Mouse (Mus musculus) heart, postnatal 0 days (tissue): Measurements from ENCODE around the gene Bcam. TPM values are rescaled to one million over a fixed set of nuclear protein-coding genes. Genes with fewer than 3 reads are reported as not detected.

Experiments used
- ATAC-seq: fragments of 200-750 bp; cut with Nextera tagmentation; 2 replicates; pipeline ENCODE4 v1.8.0; 2017; ENCODE audit warnings: low read depth, moderate number of reproducible peaks, moderate library complexity; ENCODE audit not compliant: insufficient read depth
- DNase-seq: peaks from one replicate; pipeline ENCODE4 v3.0.0-alpha.2; 2016; ENCODE audit warnings: low spot score
- H3K27ac ChIP-seq: fragments of 300-500 bp; sonication (generic); 2 replicates; pipeline ENCODE4 v1.5.1; 2014; ENCODE audit warnings: low read depth, mild to moderate bottlenecking
- H3K27me3 ChIP-seq: fragments of 300-500 bp; sonication (generic); 2 replicates; pipeline ENCODE4 v1.6.1; 2014; ENCODE audit warnings: low read length, mixed read lengths; ENCODE audit not compliant: control insufficient read depth, insufficient read depth
- H3K36me3 ChIP-seq: fragments of 300-500 bp; sonication (generic); replicated peaks from 2 replicates; pipeline ENCODE4 v1.6.1; 2014; ENCODE audit warnings: low read length, mixed read lengths; ENCODE audit not compliant: control insufficient read depth, insufficient read depth
- H3K4me1 ChIP-seq: fragments of 300-500 bp; sonication (generic); 2 replicates; pipeline ENCODE4 v1.6.1; 2014; ENCODE audit warnings: antibody characterized with exemption; ENCODE audit not compliant: control insufficient read depth, insufficient read depth
- H3K4me2 ChIP-seq: fragments of 300-500 bp; sonication (generic); 2 replicates; pipeline ENCODE4 v1.6.1; 2014; ENCODE audit warnings: low read depth, mild to moderate bottlenecking, low read length, moderate library complexity
- H3K4me3 ChIP-seq: fragments of 300-500 bp; sonication (generic); 2 replicates; pipeline ENCODE4 v1.5.1; 2014; ENCODE audit warnings: low read depth, low read length
- H3K9ac ChIP-seq: fragments of 300-500 bp; sonication (generic); replicated peaks from 2 replicates; pipeline ENCODE4 v1.6.1; 2014; ENCODE audit warnings: low read depth, low read length, mixed read lengths
- H3K9me3 ChIP-seq: fragments of 300-500 bp; sonication (generic); replicated peaks from 2 replicates; pipeline ENCODE4 v1.6.1; 2016; ENCODE audit warnings: low read length; ENCODE audit not compliant: control insufficient read depth
- CTCF ChIP-seq: IDR thresholded peaks from 2 replicates; pipeline ENCODE4 v1.5.1; 2016; ENCODE audit warnings: antibody characterized with exemption, control low read depth, low read depth
- EP300 ChIP-seq: IDR thresholded peaks from 2 replicates; pipeline ENCODE4 v1.6.1; 2016; ENCODE audit warnings: antibody characterized with exemption, low read depth
- WGBS: fragments of 180-500 bp; shearing (Covaris S2); extraction: QIAGEN DNeasy Blood & Tissue Kit; methylation state at CpG from one replicate; pipeline ENCODE4 v1.1.7; 2014; 5-methylcytosine and 5-hydroxymethylcytosine counted together
- polyA plus RNA-seq: library from polyadenylated mRNA; unstranded; fragments of >200 nt; fragmentation: Nextera tagmentation; extraction: Ambion mirVana; gene quantifications from 2 replicates; pipeline ENCODE4 v1.2.1, GENCODE M21; 2015
- total RNA-seq: library from RNA; depleted of rRNA; stranded (reverse); fragments of >200 nt; gene quantifications from 2 replicates; pipeline ENCODE4 v1.2.3, GENCODE M21; 2014; ENCODE audit warnings: low replicate concordance

The Bcam gene
- total and polyA plus RNA-seq, 2 experiments from 2014 or later = 293 to 697 TPM

- Histone ChIP-seq H3K27me3 (no peaks in the 10 kb centered on the region), H3K9me3 (no peaks in the 10 kb centered on the region), H3K9ac (peak overlapping the region; percentile 87), H3K27ac (peak overlapping the region; percentile 91), H3K36me3 (no peaks in the 10 kb centered on the region), H3K4me2 (peak overlapping the region; percentile 99), H3K4me3 (peak overlapping the region; percentile 81), H3K4me1 (peaks cover 52% of the 10 kb centered on the region)
- no peak for DNase-seq
- 2% methylated on average over 32 of the region's 32 CpGs for WGBS
- no peak for ATAC-seq
- TF ChIP-seq CTCF = no peak
- TF ChIP-seq EP300 = 0 out of 2 replicates have a peak, but pooled peaks have one; percentile 16
These were observed 22.3 kb downstream of the Bcam start for GRCm38 (mm10) chr7:19748219-19749195.

- H3K36me3 ChIP-seq = no peaks in the 10 kb centered on the region
- H3K9me3 ChIP-seq = no peaks in the 10 kb centered on the region
These were observed 23.2 kb downstream of the Bcam start for GRCm38 (mm10) chr7:19747420-19748218.

DNA sequence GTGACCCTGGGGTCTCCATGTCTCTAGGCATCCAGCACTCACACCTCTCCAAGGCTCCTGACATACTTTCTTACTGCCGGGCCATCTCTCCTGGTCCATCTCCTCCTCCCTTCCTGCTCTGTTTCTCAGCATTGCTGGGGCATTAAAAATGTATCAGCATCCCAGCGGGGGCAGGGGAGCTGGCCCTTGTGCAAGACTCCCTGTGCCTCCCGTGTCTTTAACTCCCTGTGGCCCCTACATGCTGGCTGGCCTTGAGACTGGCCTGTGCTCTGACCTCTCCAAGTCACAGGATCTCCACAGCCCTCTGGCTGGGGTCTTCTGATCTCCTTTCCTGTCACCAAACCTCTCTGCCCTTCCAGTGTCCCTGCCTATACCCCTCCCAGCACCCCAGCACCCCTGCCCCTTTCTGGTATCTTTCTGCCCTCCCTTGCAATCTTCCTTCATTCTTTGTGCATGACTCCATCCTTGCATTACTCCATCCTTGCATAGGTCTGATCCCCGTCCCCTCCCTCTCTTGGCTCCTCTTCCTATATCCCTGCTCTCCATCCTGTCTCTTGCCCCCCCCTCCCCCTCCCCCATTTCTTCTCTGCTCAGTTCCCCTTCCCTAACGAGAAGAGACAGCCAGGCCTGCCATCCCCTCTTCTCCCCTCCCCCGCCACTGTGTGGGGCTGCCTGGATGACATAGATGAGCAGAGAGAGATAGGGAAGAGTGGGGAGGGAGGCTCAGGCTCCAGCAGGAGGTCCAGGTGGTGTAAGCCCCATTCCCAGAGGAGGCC, 24.2 kb downstream of the Bcam start:
- ATAC-seq (no peak), DNase-seq (no peak)
- 28% methylated on average over 6 of the region's 6 CpGs for WGBS
- H3K9me3 ChIP-seq = no peaks in the 10 kb centered on the region
- H3K27me3 ChIP-seq = no peaks in the 10 kb centered on the region
- H3K4me2 ChIP-seq = peak overlapping the region; percentile 99
- H3K4me1 ChIP-seq = peaks cover 49% of the 10 kb centered on the region
- no peak overlapping the region for H3K4me3 ChIP-seq
- TF ChIP-seq CTCF (no peak), EP300 (no peak)
- no peak overlapping the region for H3K9ac ChIP-seq
- peak overlapping the region; percentile 91; the same call in 1 of the 2 replicates for H3K27ac ChIP-seq
- H3K36me3 ChIP-seq = 0 out of 2 replicates have a peak, but pooled peaks cover 5% of the 10 kb centered on the region

More at GRCm38 (mm10) chr7:19747420-19748218, 23.2 kb downstream of the Bcam start:
- Histone ChIP-seq H3K27me3 (no peaks in the 10 kb centered on the region), H3K4me1 (peaks cover 49% of the 10 kb centered on the region), H3K4me2 (peak overlapping the region; percentile 99), H3K4me3 (peak overlapping the region; percentile 81), H3K9ac (peak overlapping the region; percentile 87; the same call in 1 of the 2 replicates), H3K27ac (peak overlapping the region; percentile 91)
- no peak for DNase-seq
- TF ChIP-seq CTCF = no peak
- no peak for TF ChIP-seq EP300
- 18% methylated on average over 25 of the region's 25 CpGs for WGBS
- no peak for ATAC-seq

DNA sequence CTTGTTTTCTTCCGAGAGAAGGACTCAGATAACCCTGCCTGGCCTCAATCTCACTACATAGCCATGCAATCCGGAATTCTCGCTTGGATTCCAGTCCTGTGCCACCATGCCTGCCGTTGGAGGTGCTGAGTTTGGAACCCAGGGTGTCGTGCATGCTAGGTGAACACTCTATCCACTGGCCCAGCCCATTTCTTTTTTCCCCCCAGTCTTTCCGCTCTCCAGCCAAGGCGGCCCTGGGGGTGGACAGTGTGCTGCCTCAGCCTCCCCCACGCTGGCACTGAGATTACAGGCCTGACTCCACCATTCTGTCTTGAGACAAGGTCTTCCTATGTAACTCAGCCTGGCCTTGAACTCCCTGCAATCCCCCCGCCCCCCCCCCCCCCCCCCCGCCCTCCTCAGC, 24.8 kb downstream of the Bcam start:
- Histone ChIP-seq H3K4me2 (no peak overlapping the region), H3K4me3 (no peak overlapping the region), H3K36me3 (0 out of 2 replicates have a peak, but pooled peaks cover 5% of the 10 kb centered on the region), H3K27ac (no peak overlapping the region; the same call in 1 of the 2 replicates), H3K4me1 (peaks cover 47% of the 10 kb centered on the region), H3K9me3 (no peaks in the 10 kb centered on the region), H3K9ac (no peak overlapping the region), H3K27me3 (no peaks in the 10 kb centered on the region)
- 66% methylated on average over 8 of the region's 10 CpGs for WGBS
- TF ChIP-seq CTCF (no peak), EP300 (no peak)
- no peak for ATAC-seq
- DNase-seq = no peak
